Mouse (Mus musculus): ENCODE measurements around the gene Sv2a. TPM values are rescaled to one million over a fixed set of nuclear protein-coding genes. Genes with fewer than 3 reads are reported as not detected.

The Sv2a gene
- polyA plus RNA-seq, 1 experiment, result 0.28 TPM

DNA sequence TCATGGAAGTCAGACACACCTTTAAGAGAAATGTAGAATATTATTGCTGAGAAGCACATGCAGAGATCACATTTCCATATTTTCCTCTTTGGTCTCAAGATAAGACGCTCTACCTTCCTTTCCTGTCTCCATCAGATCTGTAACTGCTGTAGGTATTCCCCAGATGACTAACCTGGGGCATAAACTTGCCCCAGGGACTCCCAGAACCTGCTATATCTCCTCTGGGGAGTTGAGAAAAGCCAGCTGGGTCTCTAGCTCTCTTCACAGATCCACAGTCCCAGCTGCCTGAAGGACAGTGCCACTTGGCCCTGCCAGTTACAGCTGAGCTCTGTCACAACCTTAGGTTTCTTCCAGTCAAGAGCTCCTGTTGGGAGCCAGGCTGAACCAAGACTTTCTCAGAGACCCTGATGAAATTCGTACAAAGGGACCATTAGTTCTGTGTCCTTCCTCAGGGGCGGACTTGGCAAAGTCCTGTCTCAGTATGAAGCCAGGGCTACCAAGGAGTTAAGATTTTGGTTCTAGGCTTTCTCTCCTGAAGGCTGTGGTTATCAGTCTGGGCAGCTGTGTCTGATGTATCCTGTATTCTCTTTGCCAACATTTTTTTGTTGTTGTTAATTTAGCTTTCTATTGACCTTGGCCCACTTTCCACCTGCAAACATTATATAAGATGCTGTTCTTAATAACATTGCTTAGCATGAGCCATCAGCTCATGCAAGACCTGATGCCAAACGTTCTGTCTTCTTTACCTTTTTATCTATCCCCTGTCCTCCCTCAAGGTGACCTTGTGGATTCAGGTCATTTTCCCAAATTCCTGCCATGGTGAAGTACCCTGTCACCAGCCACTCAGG lies 50.2 kb downstream of the Sv2a start:
- Histone ChIP-seq H3K36me3 (ENCODE audit: control insufficient read depth, insufficient read depth) (no peaks in the 10 kb centered on the region), H3K4me2 (ENCODE audit: low read depth) (no peak overlapping the region), H3K4me3 (no peak overlapping the region), H3ac (ENCODE audit: control insufficient read depth, insufficient read length) (no peak overlapping the region), H3K27me3 (ENCODE audit: control insufficient read depth, insufficient read depth, insufficient read length) (no peaks in the 10 kb centered on the region), H3K79me2 (ENCODE audit: control insufficient read depth, insufficient read depth) (no peaks in the 10 kb centered on the region)
- no peak for TF ChIP-seq MAX (IDR thresholded peaks at IDR 0.05; ENCODE audit: low read depth)
- no peak for TF ChIP-seq TCF12 (IDR thresholded peaks at IDR 0.05; ENCODE audit: insufficient read depth, poor library complexity, severe bottlenecking)
- TF ChIP-seq POLR2A (IDR thresholded peaks at IDR 0.05; ENCODE audit: insufficient read length, low read depth), result no peak
- TF ChIP-seq MYOG (IDR thresholded peaks at IDR 0.05; ENCODE audit: control insufficient read depth in 1 of 3, insufficient read depth in 1 of 3, insufficient read length in 2 of 3, low read depth in 2 of 3), result peak in 1 of 3 experiments; percentile 36
- TF ChIP-seq MYOD1 (IDR thresholded peaks at IDR 0.05; ENCODE audit: control insufficient read depth in 1 of 3, insufficient read length in 2 of 3, low read depth in 2 of 3), result peak; percentile 66 to 73 (median 72)
- no peak for TF ChIP-seq REST (IDR thresholded peaks at IDR 0.05; ENCODE audit: insufficient read depth, insufficient read length)
- no peak for TF ChIP-seq USF1 (IDR thresholded peaks at IDR 0.05; ENCODE audit: low read depth)
- TF ChIP-seq CEBPB (IDR thresholded peaks at IDR 0.05; ENCODE audit: insufficient read depth, poor library complexity, severe bottlenecking), result no peak
- TF ChIP-seq TCF3 (IDR thresholded peaks at IDR 0.05; ENCODE audit: insufficient read length, low read depth), result no peak
- no peak for TF ChIP-seq POLR2AphosphoS2 (IDR thresholded peaks at IDR 0.05; ENCODE audit: insufficient read length, low read depth)
- no peak for TF ChIP-seq SRF (IDR thresholded peaks at IDR 0.05; ENCODE audit: control insufficient read depth, insufficient read length, low read depth)
- no peak for TF ChIP-seq E2F4 (IDR thresholded peaks at IDR 0.05; ENCODE audit: insufficient read depth)

DNA sequence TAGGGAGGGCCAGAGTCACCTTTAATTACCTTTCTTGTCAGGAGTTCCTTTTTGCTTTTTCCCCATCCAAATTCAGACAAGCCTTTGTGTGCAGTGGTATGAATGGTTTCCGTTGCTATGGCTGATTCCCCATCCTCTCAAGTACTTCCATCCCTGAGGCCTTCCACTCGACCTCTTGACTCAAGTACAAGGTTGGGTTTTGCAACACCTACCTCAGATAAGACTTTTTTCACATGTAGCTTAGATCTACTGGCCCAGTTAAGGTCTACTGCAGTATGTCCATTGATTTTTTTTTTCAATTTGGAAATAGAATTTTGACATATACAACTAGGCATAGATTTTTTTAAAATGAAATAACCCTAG lies 50.8 kb downstream of the Sv2a start:
- TF ChIP-seq REST (IDR thresholded peaks at IDR 0.05; ENCODE audit: insufficient read depth, insufficient read length), result no peak
- no peak for TF ChIP-seq CEBPB (IDR thresholded peaks at IDR 0.05; ENCODE audit: insufficient read depth, poor library complexity, severe bottlenecking)
- no peak for TF ChIP-seq TCF3 (IDR thresholded peaks at IDR 0.05; ENCODE audit: insufficient read length, low read depth)
- no peak for TF ChIP-seq MAX (IDR thresholded peaks at IDR 0.05; ENCODE audit: low read depth)
- no peak for TF ChIP-seq TCF12 (IDR thresholded peaks at IDR 0.05; ENCODE audit: insufficient read depth, poor library complexity, severe bottlenecking)
- no peak for TF ChIP-seq POLR2A (IDR thresholded peaks at IDR 0.05; ENCODE audit: insufficient read length, low read depth)
- TF ChIP-seq MYOD1 (IDR thresholded peaks at IDR 0.05; ENCODE audit: control insufficient read depth in 1 of 3, insufficient read length in 2 of 3, low read depth in 2 of 3), result no peak
- TF ChIP-seq USF1 (IDR thresholded peaks at IDR 0.05; ENCODE audit: low read depth), result no peak
- TF ChIP-seq E2F4 (IDR thresholded peaks at IDR 0.05; ENCODE audit: insufficient read depth), result no peak
- TF ChIP-seq POLR2AphosphoS2 (IDR thresholded peaks at IDR 0.05; ENCODE audit: insufficient read length, low read depth), result no peak
- no peak for TF ChIP-seq MYOG (IDR thresholded peaks at IDR 0.05; ENCODE audit: control insufficient read depth in 1 of 3, insufficient read depth in 1 of 3, insufficient read length in 2 of 3, low read depth in 2 of 3)
- TF ChIP-seq SRF (IDR thresholded peaks at IDR 0.05; ENCODE audit: control insufficient read depth, insufficient read length, low read depth), result no peak
- H3K79me2 ChIP-seq (ENCODE audit: control insufficient read depth, insufficient read depth), result no peaks in the 10 kb centered on the region
- no peaks in the 10 kb centered on the region for H3K27me3 ChIP-seq (ENCODE audit: control insufficient read depth, insufficient read depth, insufficient read length)
- no peak overlapping the region for H3K4me2 ChIP-seq (ENCODE audit: low read depth)
- H3ac ChIP-seq (ENCODE audit: control insufficient read depth, insufficient read length), result no peak overlapping the region
- no peak overlapping the region for H3K4me3 ChIP-seq
- H3K36me3 ChIP-seq (ENCODE audit: control insufficient read depth, insufficient read depth), result no peaks in the 10 kb centered on the region

DNA sequence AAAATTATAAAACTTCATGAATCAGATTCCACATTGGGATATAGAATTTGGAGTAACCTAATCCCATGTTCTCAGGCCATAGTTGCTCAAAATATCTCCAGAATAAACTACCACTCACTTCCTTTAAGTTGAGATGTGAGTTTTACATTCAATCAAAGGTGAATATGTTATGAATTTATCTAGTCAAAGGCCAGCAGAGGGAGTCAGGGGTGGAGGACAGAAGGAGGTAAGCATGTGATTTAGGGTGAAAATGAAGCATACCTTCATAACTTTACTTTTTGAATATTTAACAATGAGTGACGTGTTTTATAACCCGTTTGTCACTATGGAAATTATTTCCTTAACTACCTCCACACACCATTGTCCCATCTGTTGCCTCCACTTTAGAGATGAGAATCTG lies 54.0 kb downstream of the Sv2a start:
- Histone ChIP-seq H3K4me2 (ENCODE audit: low read depth) (no peak overlapping the region), H3K4me3 (no peak overlapping the region), H3K36me3 (ENCODE audit: control insufficient read depth, insufficient read depth) (no peaks in the 10 kb centered on the region), H3K27me3 (ENCODE audit: control insufficient read depth, insufficient read depth, insufficient read length) (no peaks in the 10 kb centered on the region), H3K79me2 (ENCODE audit: control insufficient read depth, insufficient read depth) (no peaks in the 10 kb centered on the region), H3ac (ENCODE audit: control insufficient read depth, insufficient read length) (no peak overlapping the region)
- TF ChIP-seq USF1 (IDR thresholded peaks at IDR 0.05; ENCODE audit: low read depth), result no peak
- no peak for TF ChIP-seq POLR2AphosphoS2 (IDR thresholded peaks at IDR 0.05; ENCODE audit: insufficient read length, low read depth)
- TF ChIP-seq TCF12 (IDR thresholded peaks at IDR 0.05; ENCODE audit: insufficient read depth, poor library complexity, severe bottlenecking), result no peak
- no peak for TF ChIP-seq SRF (IDR thresholded peaks at IDR 0.05; ENCODE audit: control insufficient read depth, insufficient read length, low read depth)
- no peak for TF ChIP-seq MAX (IDR thresholded peaks at IDR 0.05; ENCODE audit: low read depth)
- no peak for TF ChIP-seq E2F4 (IDR thresholded peaks at IDR 0.05; ENCODE audit: insufficient read depth)
- no peak for TF ChIP-seq TCF3 (IDR thresholded peaks at IDR 0.05; ENCODE audit: insufficient read length, low read depth)
- TF ChIP-seq MYOD1 (IDR thresholded peaks at IDR 0.05; ENCODE audit: control insufficient read depth in 1 of 3, insufficient read length in 2 of 3, low read depth in 2 of 3), result no peak

DNA sequence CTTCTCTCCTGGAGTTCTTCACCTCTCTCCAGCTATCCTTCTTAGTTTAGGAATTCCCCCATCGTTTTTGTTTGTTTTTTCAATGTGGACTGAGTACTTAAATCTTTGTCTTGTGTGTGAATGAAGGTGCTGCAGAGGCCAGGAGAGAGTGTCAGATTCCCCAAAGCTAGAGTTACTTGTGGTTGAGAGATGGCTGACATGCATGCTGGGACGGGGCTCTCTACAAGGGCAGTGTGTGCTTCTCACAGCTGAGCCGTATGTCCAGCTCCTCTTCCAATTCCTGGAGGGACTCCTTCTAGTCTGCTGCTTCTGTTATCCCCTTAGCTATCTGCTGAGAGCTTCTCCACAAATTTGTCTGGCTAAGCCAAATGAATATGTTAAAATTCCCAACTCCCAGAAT lies 54.9 kb downstream of the Sv2a start:
- Histone ChIP-seq H3K4me2 (ENCODE audit: low read depth) (no peak overlapping the region), H3K79me2 (ENCODE audit: control insufficient read depth, insufficient read depth) (no peaks in the 10 kb centered on the region), H3ac (ENCODE audit: control insufficient read depth, insufficient read length) (no peak overlapping the region), H3K4me3 (peak overlapping the region; percentile 31), H3K36me3 (ENCODE audit: control insufficient read depth, insufficient read depth) (no peaks in the 10 kb centered on the region), H3K27me3 (ENCODE audit: control insufficient read depth, insufficient read depth, insufficient read length) (no peaks in the 10 kb centered on the region)
- TF ChIP-seq MYOG (IDR thresholded peaks at IDR 0.05; ENCODE audit: control insufficient read depth in 1 of 3, insufficient read depth in 1 of 3, insufficient read length in 2 of 3, low read depth in 2 of 3), result no peak
- peak; percentile 50 for TF ChIP-seq POLR2AphosphoS2 (IDR thresholded peaks at IDR 0.05; ENCODE audit: insufficient read length, low read depth)
- no peak for TF ChIP-seq TCF12 (IDR thresholded peaks at IDR 0.05; ENCODE audit: insufficient read depth, poor library complexity, severe bottlenecking)
- TF ChIP-seq CEBPB (IDR thresholded peaks at IDR 0.05; ENCODE audit: insufficient read depth, poor library complexity, severe bottlenecking), result no peak
- no peak for TF ChIP-seq POLR2A (IDR thresholded peaks at IDR 0.05; ENCODE audit: insufficient read length, low read depth)
- no peak for TF ChIP-seq REST (IDR thresholded peaks at IDR 0.05; ENCODE audit: insufficient read depth, insufficient read length)
- TF ChIP-seq SRF (IDR thresholded peaks at IDR 0.05; ENCODE audit: control insufficient read depth, insufficient read length, low read depth), result no peak

All from myocyte (in vitro differentiated cells).